Comparison of ENCODE assay signal across 14 mouse cellular contexts in genomic region chr11:106167435-106167834, GRCm38 (mm10). TPM values are rescaled to one million over a fixed set of nuclear protein-coding genes. Genes with fewer than 3 reads are reported as not detected.
A peak's percentile ranks its signal among the peaks of the same experiment; 100 is the strongest.
DNase-seq lines count a peak whose midpoint lies in the region; ATAC-seq and TF ChIP-seq lines count a peak whose summit lies in the region.
"Had no signal": no experiment of that assay in that cellular context is flagged by ENCODE, and none has a peak within 500 bp of the region (broad histone marks: within the 10 kb centered on the region; RNA-seq: fewer than 3 reads in every experiment).

No protein-coding gene starts in this region.

- no peak overlapping the region for H3K4me3 ChIP-seq in lung, adult 2 months (replicated peaks; ENCODE audit: extremely low read depth, low read depth, low read length)
- no peak overlapping the region for H3K4me3 ChIP-seq in hindbrain, postnatal 0 days (ENCODE audit: low read length)
- H3K4me3 ChIP-seq: layer of hippocampus, adult 2 months had no signal

- peaks cover 47% of the 10 kb centered on the region; the same call in 1 of the 2 replicates for H3K36me3 ChIP-seq in hindbrain, postnatal 0 days (ENCODE audit: insufficient read depth, low read length)

- no peak overlapping the region for H3K27ac ChIP-seq in hindbrain, postnatal 0 days
- H3K27ac ChIP-seq: layer of hippocampus, adult 2 months had no signal

- H3K27me3 ChIP-seq in hindbrain, postnatal 0 days (ENCODE audit: insufficient read depth, low read length) = no peaks in the 10 kb centered on the region

- H3K4me1 ChIP-seq in lung, adult 2 months (ENCODE audit: control insufficient read depth, insufficient read depth, low read length) = peaks cover 15% of the 10 kb centered on the region; the same call in 1 of the 2 replicates
- H3K4me1 ChIP-seq in hindbrain, postnatal 0 days (ENCODE audit: insufficient read depth, low read length) = no peaks in the 10 kb centered on the region

- H3K9ac ChIP-seq in hindbrain, postnatal 0 days (replicated peaks; ENCODE audit: low read length) = no peak overlapping the region
- H3K9ac ChIP-seq: lung, embryonic 14.5 days had no signal

- TF ChIP-seq CTCF in lung, adult 2 months (IDR thresholded peaks at IDR 0.05; ENCODE audit: insufficient read depth, low read length) = no peak
- no peak for TF ChIP-seq CTCF in hindbrain, postnatal 0 days (IDR thresholded peaks at IDR 0.05; ENCODE audit: low read depth)

- peak; percentile 37 to 45 for DNase-seq in lung, postnatal 4 days
- DNase-seq in lung, adult 2 months = no peak
- DNase-seq in thymus, postnatal 25 days = peak; percentile 69
- no peak for DNase-seq in left cerebral cortex, postnatal 10 days (ENCODE audit: extremely low spot score in 1 of 2, low spot score in 2 of 2)
- DNase-seq in hindbrain, postnatal 0 days (ENCODE audit: low spot score) = no peak
- no peak for DNase-seq in ovary, postnatal 10 days (ENCODE audit: low spot score)
- DNase-seq: kidney, adult 11 months; lung, embryonic 14.5 days had no signal

- intact Hi-C loops in left cerebral cortex, postnatal 10 days (cut with DNase I) = no loop called here

- H3K4me2 ChIP-seq in hindbrain, postnatal 0 days (ENCODE audit: low read depth, low read length) = no peak overlapping the region
- H3K4me2 ChIP-seq: lung, embryonic 14.5 days had no signal

- no peaks in the 10 kb centered on the region for H3K9me3 ChIP-seq in hindbrain, postnatal 0 days (ENCODE audit: low read length)

- 63% methylated on average over 5 of the region's 5 CpGs for WGBS in lung, adult 2 months
- 87% methylated on average over 5 of the region's 5 CpGs for WGBS in hindbrain, postnatal 0 days

- no peak for TF ChIP-seq POLR2A in lung, adult 2 months (IDR thresholded peaks at IDR 0.05; ENCODE audit: borderline replicate concordance, extremely low read depth, low read depth, low read length)

- ATAC-seq in common myeloid progenitor, adult 5-6 weeks (replicated peaks; ENCODE audit: low read depth, poor library complexity, severe bottlenecking) = peak; percentile 56; the same call in 1 of the 2 replicates
- peak; percentile 85 for ATAC-seq in monocyte, adult 5-6 weeks (replicated peaks; ENCODE audit: insufficient number of reproducible peaks, low FRiP score, low TSS enrichment, poor library complexity, severe bottlenecking)
- ATAC-seq in hindbrain, postnatal 0 days = no peak

RNA-seq across cellular contexts. Expression of gene Limd2, which starts 6.8 kb away (rescaled TPM):
- 72.7 and 114 TPM in 2 replicates for polyA plus RNA-seq in lung, adult 2 months (2012; rRNA removed)
- total RNA-seq in common myeloid progenitor, adult 5-6 weeks (2017) = 22.7 and 26.6 TPM in 2 replicates
- 91.7 to 118 TPM (median 94.0 TPM) in 3 replicates for total RNA-seq in monocyte, adult 5-6 weeks (2017)
- total RNA-seq in left cerebral cortex, postnatal 10 days (2021) = 10 to 100 TPM; 79.4 to 89.1 TPM
- 72.2 and 80.6 TPM in 2 replicates for total RNA-seq in hindbrain, postnatal 0 days (2014; rRNA removed)
- 120 and 124 TPM in 2 replicates for polyA plus RNA-seq in hindbrain, postnatal 0 days (2015; fragmentation: Nextera tagmentation; extraction: Ambion mirVana)

RNA-seq across cellular contexts. Expression of gene Gm10840, which starts 6.8 kb away (rescaled TPM):
- not detected in 2 replicates for polyA plus RNA-seq in lung, adult 2 months (2012; rRNA removed)
- not detected in 2 replicates for total RNA-seq in common myeloid progenitor, adult 5-6 weeks (2017)
- total RNA-seq in monocyte, adult 5-6 weeks (2017) = not detected in 3 replicates
- 1 to 10 TPM in 1 of 2 experiments, not detected in 1; 1.5 TPM for total RNA-seq in left cerebral cortex, postnatal 10 days (2021)
- not detected in 2 replicates for total RNA-seq in hindbrain, postnatal 0 days (2014; rRNA removed)
- polyA plus RNA-seq in hindbrain, postnatal 0 days (2015; fragmentation: Nextera tagmentation; extraction: Ambion mirVana) = not detected in 2 replicates
- total RNA-seq: layer of hippocampus, adult 2 months; left cerebral cortex, postnatal 36 days had no signal
- polyA plus RNA-seq: cortical plate, adult 2 months; heart, embryonic 14.5 days; lung, embryonic 14.5 days had no signal

RNA-seq across cellular contexts. Expression of gene Strada, which starts 34.5 kb away (rescaled TPM):
- polyA plus RNA-seq in lung, adult 2 months (2012; rRNA removed) = 24.5 and 33.3 TPM in 2 replicates
- total RNA-seq in common myeloid progenitor, adult 5-6 weeks (2017) = 22.1 and 25.4 TPM in 2 replicates
- total RNA-seq in monocyte, adult 5-6 weeks (2017) = 20.0 to 33.6 TPM (median 21.1 TPM) in 3 replicates
- total RNA-seq in left cerebral cortex, postnatal 10 days (2021) = 10 to 100 TPM; 27.5 to 28.2 TPM
- total RNA-seq in hindbrain, postnatal 0 days (2014; rRNA removed) = 34.1 and 39.2 TPM in 2 replicates
- 23.6 and 25.0 TPM in 2 replicates for polyA plus RNA-seq in hindbrain, postnatal 0 days (2015; fragmentation: Nextera tagmentation; extraction: Ambion mirVana)

RNA-seq across cellular contexts. Expression of gene Ccdc47, which starts 48.7 kb away (rescaled TPM):
- polyA plus RNA-seq in lung, adult 2 months (2012; rRNA removed) = 12.8 and 21.5 TPM in 2 replicates
- total RNA-seq in common myeloid progenitor, adult 5-6 weeks (2017) = 170 and 212 TPM in 2 replicates
- total RNA-seq in monocyte, adult 5-6 weeks (2017) = 131 to 182 TPM (median 140 TPM) in 3 replicates
- 10 to 100 TPM; 77.3 to 85.3 TPM for total RNA-seq in left cerebral cortex, postnatal 10 days (2021)
- total RNA-seq in hindbrain, postnatal 0 days (2014; rRNA removed) = 15.2 and 16.9 TPM in 2 replicates
- 85.2 TPM in 2 replicates for polyA plus RNA-seq in hindbrain, postnatal 0 days (2015; fragmentation: Nextera tagmentation; extraction: Ambion mirVana)

RNA-seq across cellular contexts. Expression of gene Ddx42, which starts 49.3 kb away (rescaled TPM):
- 8.8 and 13.3 TPM in 2 replicates for polyA plus RNA-seq in lung, adult 2 months (2012; rRNA removed)
- 86.2 and 103 TPM in 2 replicates for total RNA-seq in common myeloid progenitor, adult 5-6 weeks (2017)
- 90.8 to 119 TPM (median 99.4 TPM) in 3 replicates for total RNA-seq in monocyte, adult 5-6 weeks (2017)
- 10 to 100 TPM; 67.9 to 72.7 TPM for total RNA-seq in left cerebral cortex, postnatal 10 days (2021)
- 34.1 and 38.1 TPM in 2 replicates for total RNA-seq in hindbrain, postnatal 0 days (2014; rRNA removed)
- 61.9 and 62.0 TPM in 2 replicates for polyA plus RNA-seq in hindbrain, postnatal 0 days (2015; fragmentation: Nextera tagmentation; extraction: Ambion mirVana)

Comparison
In these comparisons a context has a peak if more than half of its experiments do, and no peak if none do; other contexts are left out.
1. DNase-seq: peak in lung, postnatal 4 days (2 of 2) and thymus, postnatal 25 days (single experiment); none in lung, adult 2 months (single experiment), left cerebral cortex, postnatal 10 days (0 of 2), hindbrain, postnatal 0 days (single experiment) and ovary, postnatal 10 days (single experiment).